Mouse (Mus musculus) lung, postnatal 36 days (tissue): ENCODE results near the gene Cntnap2.

ENCODE experiments used
- DNase-seq: peaks from one replicate; pipeline ENCODE4 v3.0.0; 2022; ENCODE audit warnings: mixed read lengths

Gene Cntnap2

GRCm38 (mm10) chr6:46705926-46706325 is 1646.8 kb downstream of the Cntnap2 start:
- no peak for DNase-seq

GRCm38 (mm10) chr6:46716576-46716975 is 1657.4 kb downstream of the Cntnap2 start:
- DNase-seq: no peak

- no peak for DNase-seq
Measured at GRCm38 (mm10) chr6:46733794-46734193, 1674.6 kb downstream of the Cntnap2 start.

GRCm38 (mm10) chr6:46748448-46748847 is 1689.3 kb downstream of the Cntnap2 start:
- DNase-seq: no peak

- no peak for DNase-seq
Measured at GRCm38 (mm10) chr6:46763481-46763880, 1704.3 kb downstream of the Cntnap2 start.

- no peak for DNase-seq
Measured at GRCm38 (mm10) chr6:46774529-46774928, 1715.4 kb downstream of the Cntnap2 start.

GRCm38 (mm10) chr6:46802264-46803110 is 1743.3 kb downstream of the Cntnap2 start:
- no peak for DNase-seq

- DNase-seq: no peak
Measured at GRCm38 (mm10) chr6:46856635-46857034, 1797.5 kb downstream of the Cntnap2 start.

- DNase-seq: no peak
Measured at GRCm38 (mm10) chr6:46861076-46861475, 1801.9 kb downstream of the Cntnap2 start.

- no peak for DNase-seq
Measured at GRCm38 (mm10) chr6:46866317-46866716, 1807.2 kb downstream of the Cntnap2 start.

- DNase-seq: no peak
Measured at GRCm38 (mm10) chr6:46886230-46886629, 1827.1 kb downstream of the Cntnap2 start.

GRCm38 (mm10) chr6:46909167-46909566 is 1850.0 kb downstream of the Cntnap2 start:
- DNase-seq: no peak

- DNase-seq: no peak
Measured at GRCm38 (mm10) chr6:46918701-46919274, 1859.6 kb downstream of the Cntnap2 start.

GRCm38 (mm10) chr6:46919973-46920372 is 1860.8 kb downstream of the Cntnap2 start:
- DNase-seq: no peak

GRCm38 (mm10) chr6:46924709-46925108 is 1865.6 kb downstream of the Cntnap2 start:
- no peak for DNase-seq

GRCm38 (mm10) chr6:46945703-46946102 is 1886.5 kb downstream of the Cntnap2 start:
- no peak for DNase-seq

- peak; percentile 50 for DNase-seq
Measured at GRCm38 (mm10) chr6:46961022-46961686, 1902.0 kb downstream of the Cntnap2 start.

GRCm38 (mm10) chr6:46963261-46963660 is 1904.1 kb downstream of the Cntnap2 start:
- DNase-seq: no peak

GRCm38 (mm10) chr6:46963693-46964092 is 1904.5 kb downstream of the Cntnap2 start:
- no peak for DNase-seq

- peak; percentile 27 for DNase-seq
Measured at GRCm38 (mm10) chr6:46972640-46973039, 1913.5 kb downstream of the Cntnap2 start.

- no peak for DNase-seq
Measured at GRCm38 (mm10) chr6:46996010-46996602, 1936.9 kb downstream of the Cntnap2 start.

- DNase-seq: no peak
Measured at GRCm38 (mm10) chr6:47004430-47004829, 1945.3 kb downstream of the Cntnap2 start.

GRCm38 (mm10) chr6:47012933-47013332 is 1953.8 kb downstream of the Cntnap2 start:
- no peak for DNase-seq
